Mouse (Mus musculus): ENCODE measurements around the gene Rnd1. TPM values are rescaled to one million over a fixed set of nuclear protein-coding genes. Genes with fewer than 3 reads are reported as not detected.
A peak's percentile ranks its signal among the peaks of the same experiment; 100 is the strongest.

The Rnd1 gene
- polyA plus RNA-seq, 1 experiment from 2014 or later: 1.1 TPM

GRCm38 (mm10) chr15:98699190-98700105 is 22.2 kb upstream of the Rnd1 start:
- H3K36me3 ChIP-seq: no peaks in the 10 kb centered on the region
- H3K9me3 ChIP-seq: no peaks in the 10 kb centered on the region
- H3K4me2 ChIP-seq (replicated peaks): peak overlapping the region; percentile 68
- H3K9ac ChIP-seq: peak overlapping the region; percentile 56; the same call in 1 of the 2 replicates
- H3K4me1 ChIP-seq: peaks cover 8% of the 10 kb centered on the region
- H3K4me3 ChIP-seq: peak overlapping the region; percentile 37
- peak; percentile 76 for ATAC-seq (ENCODE audit: low FRiP score, low read depth)
- peaks cover 56% of the 10 kb centered on the region for H3K27me3 ChIP-seq
- H3K27ac ChIP-seq: no peak overlapping the region
- WGBS: 5% methylated on average over 40 of the region's 40 CpGs

- WGBS: 64% methylated on average over 8 of the region's 8 CpGs
Observed at GRCm38 (mm10) chr15:98696216-98696615, 19.0 kb upstream of the Rnd1 start.

DNA sequence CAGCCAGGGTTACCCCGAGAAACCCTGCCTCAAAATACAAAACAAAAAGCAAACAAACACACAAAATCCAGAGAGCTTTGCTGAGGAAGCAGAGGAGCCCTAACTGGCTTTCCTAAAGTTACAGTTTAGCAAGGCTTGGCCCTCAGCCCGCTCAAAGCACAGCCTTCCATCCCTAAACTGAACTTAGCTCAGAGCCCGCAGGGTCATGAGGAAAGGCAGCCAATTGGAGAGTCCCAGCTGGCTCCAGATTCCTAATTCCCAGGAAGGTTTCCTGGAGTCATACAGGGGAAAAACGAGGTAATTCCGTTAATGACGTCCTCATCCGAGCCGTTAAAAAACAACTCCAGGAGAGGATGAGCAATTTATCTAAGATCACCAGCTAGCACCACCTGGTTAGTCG is 18.5 kb upstream of the Rnd1 start:
- ATAC-seq (ENCODE audit: low FRiP score, low read depth): no peak
- H3K27me3 ChIP-seq: peaks cover 27% of the 10 kb centered on the region
- H3K9ac ChIP-seq: no peak overlapping the region
- 35% methylated on average over 9 of the region's 9 CpGs for WGBS
- peaks cover 23% of the 10 kb centered on the region for H3K4me1 ChIP-seq
- no peaks in the 10 kb centered on the region for H3K9me3 ChIP-seq
- no peak overlapping the region for H3K4me3 ChIP-seq
- no peak overlapping the region for H3K27ac ChIP-seq
- H3K4me2 ChIP-seq (replicated peaks): 0 out of 2 replicates have a peak overlapping the region, but pooled peaks have one; percentile 5
- no peaks in the 10 kb centered on the region for H3K36me3 ChIP-seq

More at GRCm38 (mm10) chr15:98696216-98696615, 19.0 kb upstream of the Rnd1 start:
- H3K9ac ChIP-seq: no peak overlapping the region
- no peak for ATAC-seq (ENCODE audit: low FRiP score, low read depth)
- H3K27ac ChIP-seq: no peak overlapping the region
- no peaks in the 10 kb centered on the region for H3K9me3 ChIP-seq
- H3K36me3 ChIP-seq: no peaks in the 10 kb centered on the region
- H3K27me3 ChIP-seq: peaks cover 32% of the 10 kb centered on the region
- no peak overlapping the region for H3K4me3 ChIP-seq
- 0 out of 2 replicates have a peak overlapping the region, but pooled peaks have one; percentile 5 for H3K4me2 ChIP-seq (replicated peaks)
- H3K4me1 ChIP-seq: peaks cover 23% of the 10 kb centered on the region

DNA sequence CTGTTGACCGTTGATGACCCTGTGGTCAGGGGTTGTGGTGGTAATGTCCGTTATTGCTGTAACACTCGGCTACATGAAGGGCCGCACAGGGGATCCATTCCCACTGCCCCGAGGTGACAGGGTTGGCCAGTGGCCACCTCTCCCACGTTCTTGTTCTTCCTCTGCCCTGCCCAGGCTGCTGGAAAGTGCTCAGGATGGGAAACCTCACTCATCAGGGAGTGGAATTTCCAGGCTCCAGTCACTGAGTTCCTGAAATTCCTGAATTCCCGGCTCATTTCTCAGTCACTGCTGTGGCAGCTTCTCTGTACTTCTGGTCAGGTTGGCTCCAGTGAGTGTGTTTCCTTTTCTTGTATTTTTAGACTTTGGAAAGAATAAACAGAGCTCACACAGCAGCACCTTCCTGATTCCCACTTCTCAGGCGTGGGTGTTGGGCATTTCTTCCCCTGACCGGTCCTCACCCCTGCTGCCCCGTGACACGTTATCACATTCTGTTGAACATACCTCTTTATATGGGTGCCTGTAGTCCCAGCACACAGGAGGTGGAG is 15.0 kb upstream of the Rnd1 start:
- peaks cover 9% of the 10 kb centered on the region; the same call in 1 of the 2 replicates for H3K27me3 ChIP-seq
- H3K36me3 ChIP-seq: no peaks in the 10 kb centered on the region
- peaks cover 15% of the 10 kb centered on the region for H3K4me1 ChIP-seq
- no peak overlapping the region for H3K4me2 ChIP-seq (replicated peaks)
- no peaks in the 10 kb centered on the region for H3K9me3 ChIP-seq
- H3K27ac ChIP-seq: 0 out of 2 replicates have a peak overlapping the region, but pooled peaks have one; percentile 22
- 0 out of 2 replicates have a peak overlapping the region, but pooled peaks have one; percentile 13 for H3K9ac ChIP-seq
- ATAC-seq (ENCODE audit: low FRiP score, low read depth): peak; percentile 73
- WGBS: 47% methylated on average over 11 of the region's 11 CpGs
- H3K4me3 ChIP-seq: no peak overlapping the region

DNA sequence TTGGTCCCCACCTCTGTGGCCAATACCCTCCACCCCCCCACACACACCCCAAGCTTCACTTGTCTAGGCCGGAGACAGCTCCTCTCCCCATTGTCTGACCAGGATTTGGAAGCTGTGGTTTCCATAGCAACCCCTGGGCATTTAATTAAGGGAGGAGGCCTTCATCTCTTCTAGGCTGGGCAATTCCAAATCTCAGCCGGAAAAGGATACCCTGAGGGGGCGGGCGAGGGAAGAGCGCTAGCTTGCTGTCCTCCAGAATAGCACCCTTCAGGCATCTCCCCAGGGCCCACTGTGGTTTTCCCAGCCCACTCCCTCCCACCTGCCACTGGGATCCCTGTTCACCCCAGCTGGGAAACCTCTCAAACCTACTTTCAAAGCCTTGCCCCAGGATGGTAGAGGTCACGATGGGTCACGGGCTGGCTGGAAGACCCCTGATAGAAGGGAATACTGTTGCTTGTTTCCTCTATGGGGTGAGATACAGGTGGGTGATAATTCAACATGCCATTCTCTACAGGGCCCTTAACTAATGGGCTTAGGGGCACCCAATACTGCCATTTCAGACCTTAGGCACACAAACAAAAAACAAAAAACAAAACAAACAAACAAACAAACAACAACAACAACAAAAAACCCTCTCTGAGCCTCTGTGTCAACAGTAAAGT is 14.4 kb upstream of the Rnd1 start:
- ATAC-seq (ENCODE audit: low FRiP score, low read depth): no peak
- WGBS: 49% methylated on average over 7 of the region's 7 CpGs

DNA sequence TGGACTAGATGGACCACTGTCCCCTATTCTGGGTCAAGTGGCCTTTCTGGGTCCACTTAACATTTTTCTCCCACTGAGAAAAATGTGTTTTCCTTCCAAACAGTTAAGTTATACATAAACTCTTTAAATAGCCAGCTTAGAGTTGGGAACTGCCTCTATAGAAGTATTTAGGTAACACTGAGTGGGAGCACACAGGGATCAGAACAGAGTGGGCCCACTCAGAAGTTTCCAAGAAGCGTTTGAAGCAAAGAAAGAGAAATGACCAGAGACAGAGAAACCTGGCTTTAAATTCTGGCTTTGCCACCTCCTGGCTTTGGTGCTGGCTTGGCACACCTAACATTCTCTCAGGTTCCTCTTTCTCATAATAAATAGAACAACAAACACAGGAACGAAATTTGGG is 12.4 kb upstream of the Rnd1 start:
- peaks cover 3% of the 10 kb centered on the region; the same call in 1 of the 2 replicates for H3K27me3 ChIP-seq
- no peaks in the 10 kb centered on the region for H3K36me3 ChIP-seq
- WGBS: 82% methylated on average over 2 of the region's 2 CpGs
- H3K9me3 ChIP-seq: no peaks in the 10 kb centered on the region
- peaks cover 15% of the 10 kb centered on the region for H3K4me1 ChIP-seq
- ATAC-seq (ENCODE audit: low FRiP score, low read depth): no peak
- H3K9ac ChIP-seq: no peak overlapping the region
- no peak overlapping the region for H3K4me2 ChIP-seq (replicated peaks)
- no peak overlapping the region for H3K27ac ChIP-seq
- H3K4me3 ChIP-seq: no peak overlapping the region

More for the DNA sequence above, 14.4 kb upstream of the Rnd1 start:
- H3K27ac ChIP-seq: 0 out of 2 replicates have a peak overlapping the region, but pooled peaks have one; percentile 22
- no peak overlapping the region for H3K9ac ChIP-seq
- no peaks in the 10 kb centered on the region for H3K36me3 ChIP-seq
- H3K4me2 ChIP-seq (replicated peaks): no peak overlapping the region
- H3K27me3 ChIP-seq: peaks cover 9% of the 10 kb centered on the region; the same call in 1 of the 2 replicates
- no peaks in the 10 kb centered on the region for H3K9me3 ChIP-seq
- H3K4me1 ChIP-seq: peaks cover 15% of the 10 kb centered on the region
- H3K4me3 ChIP-seq: no peak overlapping the region

GRCm38 (mm10) chr15:98685926-98686325 is 8.7 kb upstream of the Rnd1 start:
- H3K4me1 ChIP-seq: no peaks in the 10 kb centered on the region
- peaks cover 15% of the 10 kb centered on the region for H3K27me3 ChIP-seq
- ATAC-seq (ENCODE audit: low FRiP score, low read depth): no peak
- H3K36me3 ChIP-seq: no peaks in the 10 kb centered on the region
- no peak overlapping the region for H3K27ac ChIP-seq
- no peak overlapping the region for H3K9ac ChIP-seq
- H3K9me3 ChIP-seq: no peaks in the 10 kb centered on the region
- 63% methylated on average over 3 of the region's 3 CpGs for WGBS
- H3K4me3 ChIP-seq: no peak overlapping the region
- no peak overlapping the region for H3K4me2 ChIP-seq (replicated peaks)

- no peaks in the 10 kb centered on the region for H3K9me3 ChIP-seq
- no peaks in the 10 kb centered on the region for H3K36me3 ChIP-seq
- H3K9ac ChIP-seq: no peak overlapping the region
- no peaks in the 10 kb centered on the region for H3K4me1 ChIP-seq
- WGBS: 86% methylated on average over 1 of the region's 1 CpGs
- no peak overlapping the region for H3K27ac ChIP-seq
- no peak overlapping the region for H3K4me3 ChIP-seq
- H3K27me3 ChIP-seq: peaks cover 29% of the 10 kb centered on the region
- no peak for ATAC-seq (ENCODE audit: low FRiP score, low read depth)
- no peak overlapping the region for H3K4me2 ChIP-seq (replicated peaks)
Observed at GRCm38 (mm10) chr15:98683746-98684145, 6.5 kb upstream of the Rnd1 start.

- Histone ChIP-seq H3K4me3 (no peak overlapping the region), H3K36me3 (no peaks in the 10 kb centered on the region), H3K9ac (no peak overlapping the region), H3K27ac (no peak overlapping the region), H3K4me2 (replicated peaks) (no peak overlapping the region), H3K4me1 (no peaks in the 10 kb centered on the region), H3K9me3 (no peaks in the 10 kb centered on the region), H3K27me3 (peaks cover 34% of the 10 kb centered on the region)
- 67% methylated on average over 10 of the region's 10 CpGs for WGBS
- ATAC-seq (ENCODE audit: low FRiP score, low read depth): no peak
Observed at GRCm38 (mm10) chr15:98683177-98683576, 5.9 kb upstream of the Rnd1 start.

DNA sequence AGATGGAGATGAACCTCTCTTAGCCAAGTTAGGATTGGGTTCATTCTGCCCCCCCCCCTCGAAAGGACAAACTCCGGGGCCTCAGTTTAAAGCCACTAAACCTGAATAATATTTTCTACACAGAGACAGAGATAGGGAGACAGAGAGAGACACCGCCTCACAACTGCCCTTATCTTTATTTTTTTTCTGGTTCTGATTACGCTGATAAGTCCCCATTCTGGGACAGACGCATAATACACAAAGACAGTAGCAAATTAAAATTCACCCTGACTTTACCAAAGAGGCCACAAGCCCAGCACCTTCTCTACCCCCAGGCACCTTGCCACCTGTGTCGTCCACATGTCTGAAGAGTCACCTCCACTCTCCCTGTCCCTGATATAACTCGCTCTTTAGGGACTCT is 4.4 kb upstream of the Rnd1 start:
- no peaks in the 10 kb centered on the region for H3K9me3 ChIP-seq
- H3K4me1 ChIP-seq: peaks cover 10% of the 10 kb centered on the region
- no peak for ATAC-seq (ENCODE audit: low FRiP score, low read depth)
- no peaks in the 10 kb centered on the region for H3K36me3 ChIP-seq
- WGBS: 76% methylated on average over 7 of the region's 7 CpGs
- H3K9ac ChIP-seq: no peak overlapping the region
- H3K27ac ChIP-seq: no peak overlapping the region
- no peak overlapping the region for H3K4me2 ChIP-seq (replicated peaks)
- H3K4me3 ChIP-seq: no peak overlapping the region
- H3K27me3 ChIP-seq: peaks cover 48% of the 10 kb centered on the region

GRCm38 (mm10) chr15:98680660-98681059 is 3.4 kb upstream of the Rnd1 start:
- Histone ChIP-seq H3K27ac (no peak overlapping the region), H3K36me3 (no peaks in the 10 kb centered on the region), H3K9me3 (no peaks in the 10 kb centered on the region), H3K4me2 (replicated peaks) (no peak overlapping the region), H3K27me3 (peaks cover 58% of the 10 kb centered on the region), H3K9ac (no peak overlapping the region), H3K4me3 (no peak overlapping the region), H3K4me1 (peaks cover 20% of the 10 kb centered on the region)
- ATAC-seq (ENCODE audit: low FRiP score, low read depth): no peak
- WGBS: 75% methylated on average over 8 of the region's 8 CpGs

DNA sequence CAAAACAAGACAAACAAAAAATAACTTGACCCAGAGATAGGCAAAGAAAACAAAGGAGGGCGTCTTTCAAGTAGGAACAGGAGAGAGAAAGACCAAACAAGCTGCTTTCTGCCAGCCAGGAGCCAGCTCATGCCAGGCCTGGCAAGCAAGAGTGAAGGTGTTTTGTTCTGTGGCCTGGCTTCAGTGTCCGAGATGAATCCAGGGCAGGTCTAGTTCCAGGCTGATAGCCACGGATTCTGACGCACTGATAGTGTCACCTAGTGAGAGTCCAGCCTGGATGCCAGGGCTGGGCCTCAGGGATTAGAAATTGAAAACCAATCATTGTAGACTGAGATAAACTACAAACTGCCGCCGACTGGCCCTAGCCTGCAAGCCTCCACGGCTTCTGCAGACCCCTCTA is 716 bp upstream of the Rnd1 start:
- no peak for ATAC-seq (ENCODE audit: low FRiP score, low read depth)
- Histone ChIP-seq H3K9ac (no peak overlapping the region), H3K27me3 (peaks cover 80% of the 10 kb centered on the region), H3K9me3 (no peaks in the 10 kb centered on the region), H3K4me1 (peaks cover 36% of the 10 kb centered on the region), H3K4me3 (no peak overlapping the region), H3K27ac (no peak overlapping the region), H3K4me2 (replicated peaks) (no peak overlapping the region), H3K36me3 (no peaks in the 10 kb centered on the region)
- WGBS: 69% methylated on average over 7 of the region's 7 CpGs

Measured in limb, embryonic 13.5 days (tissue).